Mouse (Mus musculus) ES-E14 (cell line): ENCODE data around the gene Slc7a6.

ENCODE experiments used
- CHD2 ChIP-seq: IDR thresholded peaks from 2 replicates; pipeline ENCODE4 v1.6.1; 2014; ENCODE audit warnings: mild to moderate bottlenecking, low read depth, low read length, inconsistent platforms
- HCFC1 ChIP-seq: IDR thresholded peaks from 2 replicates; pipeline ENCODE4 v1.6.1; 2012; ENCODE audit warnings: low read length, inconsistent platforms, borderline replicate concordance; ENCODE audit not compliant: insufficient read depth
- MAFK ChIP-seq: IDR thresholded peaks from 2 replicates; pipeline ENCODE4 v1.6.1; 2014; ENCODE audit warnings: mild to moderate bottlenecking, low read depth, low read length, inconsistent platforms; ENCODE audit not compliant: insufficient read depth
- ZC3H11A ChIP-seq: IDR thresholded peaks from 2 replicates; pipeline ENCODE4 v1.6.1; 2012; ENCODE audit warnings: low read depth, mild to moderate bottlenecking, inconsistent platforms, low read length, borderline replicate concordance
- ZNF384 ChIP-seq: IDR thresholded peaks from 2 replicates; pipeline ENCODE4 v1.6.1; 2012; ENCODE audit warnings: low read depth, low read length, inconsistent platforms

GRCm38 (mm10) chr8:106194062-106194461 is 25.4 kb downstream of the Slc7a6 start:
- no peak for TF ChIP-seq ZC3H11A
- no peak for TF ChIP-seq ZNF384
- no peak for TF ChIP-seq MAFK
- TF ChIP-seq HCFC1 = no peak
- TF ChIP-seq CHD2 = no peak
